Mouse (Mus musculus) stomach, embryonic 14.5 days (tissue): ENCODE measurements around the gene Acot13. TPM values are rescaled to one million over a fixed set of nuclear protein-coding genes. Genes with fewer than 3 reads are reported as not detected.

Experiments used
- ATAC-seq: fragments of 200-750 bp; cut with Nextera tagmentation; 2 replicates; pipeline ENCODE4 v1.8.0; 2017; ENCODE audit warnings: low read depth, moderate TSS enrichment; ENCODE audit not compliant: insufficient number of reproducible peaks, insufficient read depth, low FRiP score
- H3K27ac ChIP-seq: fragments of 300-500 bp; sonication (generic); 2 replicates; pipeline ENCODE4 v1.5.1; 2014; ENCODE audit warnings: mild to moderate bottlenecking, low read length, moderate library complexity, mixed read lengths
- H3K27me3 ChIP-seq: fragments of 300-500 bp; sonication (generic); 2 replicates; pipeline ENCODE4 v1.6.1; 2014; ENCODE audit warnings: low read length, control low read depth, mixed read lengths; ENCODE audit not compliant: control insufficient read depth, insufficient read depth
- H3K36me3 ChIP-seq: fragments of 300-500 bp; sonication (generic); 2 replicates; pipeline ENCODE4 v1.6.1; 2014; ENCODE audit warnings: mild to moderate bottlenecking, control low read depth, low read length, moderate library complexity, mixed read lengths; ENCODE audit not compliant: control insufficient read depth, insufficient read depth
- H3K4me1 ChIP-seq: fragments of 300-500 bp; sonication (generic); 2 replicates; pipeline ENCODE4 v1.6.1; 2014; ENCODE audit warnings: low read length, control low read depth, mixed read lengths; ENCODE audit not compliant: control insufficient read depth, insufficient read depth
- H3K4me2 ChIP-seq: fragments of 300-500 bp; sonication (generic); replicated peaks from 2 replicates; pipeline ENCODE4 v1.6.1; 2014; ENCODE audit warnings: low read depth, low read length, control low read depth
- H3K4me3 ChIP-seq: fragments of 300-500 bp; sonication (generic); 2 replicates; pipeline ENCODE4 v1.5.1; 2014; ENCODE audit warnings: low read depth, low read length, control low read depth
- H3K9ac ChIP-seq: fragments of 300-500 bp; sonication (generic); replicated peaks from 2 replicates; pipeline ENCODE4 v1.6.1; 2014; ENCODE audit warnings: low read depth, mild to moderate bottlenecking, control low read depth, low read length, moderate library complexity, mixed read lengths
- H3K9me3 ChIP-seq: fragments of 300-500 bp; sonication (generic); 2 replicates; pipeline ENCODE4 v1.6.1; 2016; ENCODE audit warnings: low read depth, low read length, control low read depth; ENCODE audit not compliant: control insufficient read depth
- WGBS: fragments of 180-500 bp; shearing (Covaris S2); extraction: QIAGEN DNeasy Blood & Tissue Kit; methylation state at CpG from one replicate; pipeline ENCODE4 v1.1.7; 2014; 5-methylcytosine and 5-hydroxymethylcytosine counted together
- polyA plus RNA-seq: library from polyadenylated mRNA; unstranded; fragments of >200 nt; fragmentation: Nextera tagmentation; extraction: Ambion mirVana; gene quantifications from 2 replicates; pipeline ENCODE4 v1.2.1, GENCODE M21; 2014

Gene Acot13
- polyA plus RNA-seq: 84.6 and 84.8 TPM in 2 replicates

DNA sequence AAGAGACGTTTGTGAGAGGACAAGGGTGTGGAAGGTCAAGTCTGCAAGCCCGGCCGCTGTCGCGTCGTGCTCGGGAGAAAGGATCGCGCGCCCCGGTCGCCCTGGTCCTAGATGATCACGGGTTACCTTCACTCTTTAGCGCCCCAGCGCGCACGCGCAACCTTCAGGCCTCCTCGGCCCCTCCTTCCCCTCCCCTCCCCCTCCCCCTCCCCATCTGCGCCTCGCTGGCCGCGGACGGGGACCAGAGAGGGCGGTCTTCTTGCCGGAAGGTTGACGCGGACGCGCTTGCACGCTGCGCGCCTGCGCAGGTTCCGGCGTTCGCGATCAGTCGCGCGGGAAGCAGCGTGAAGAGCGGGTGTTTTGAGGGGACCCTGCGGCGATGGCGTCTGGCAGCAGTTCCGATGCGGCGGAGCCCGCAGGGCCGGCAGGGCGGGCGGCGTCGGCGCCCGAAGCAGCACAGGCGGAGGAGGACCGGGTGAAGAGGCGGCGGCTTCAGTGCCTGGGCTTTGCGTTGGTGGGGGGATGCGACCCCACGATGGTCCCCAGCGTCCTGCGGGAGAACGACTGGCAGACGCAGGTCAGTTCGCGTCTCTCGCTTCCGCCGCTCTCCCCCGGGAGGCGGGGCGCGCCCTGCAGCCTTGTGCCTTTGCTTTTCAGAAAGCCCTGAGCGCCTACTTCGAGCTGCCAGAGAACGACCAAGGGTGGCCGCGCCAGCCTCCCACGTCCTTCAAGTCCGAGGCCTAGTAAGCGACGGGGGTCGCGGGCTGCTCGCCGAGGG is at the start of gene Acot13, which contains the start of gene Tdp2:
Acot13 (minus strand) TSS at position 188 of the 778 bp plus-strand sequence.
Tdp2 (plus strand) TSS at position 327 of the 778 bp plus-strand sequence.
- ATAC-seq: peak; percentile 97
- under 1% methylated on average over 87 of the region's 90 CpGs for WGBS
- peak within 1 kb of the TSS; percentile 74 for H3K4me2 ChIP-seq
- peak within 1 kb of the TSS; percentile 76 for H3K4me3 ChIP-seq
- H3K9ac ChIP-seq: peak within 1 kb of the TSS; percentile 94
- H3K9me3 ChIP-seq: no peaks in the 10 kb centered on the region
- H3K27ac ChIP-seq: peak within 1 kb of the TSS; percentile 94
- H3K4me1 ChIP-seq: peaks cover 18% of the 10 kb centered on the region
- H3K27me3 ChIP-seq: no peaks in the 10 kb centered on the region
- no peaks in the 10 kb centered on the region for H3K36me3 ChIP-seq

GRCm38 (mm10) chr13:24880704-24881103 is 49.4 kb upstream of the Acot13 start:
- no peak for ATAC-seq
- H3K4me2 ChIP-seq: no peak overlapping the region
- H3K4me1 ChIP-seq: no peaks in the 10 kb centered on the region
- no peak overlapping the region for H3K9ac ChIP-seq
- no peaks in the 10 kb centered on the region for H3K36me3 ChIP-seq
- WGBS: 97% methylated on average over 5 of the region's 5 CpGs
- no peak overlapping the region for H3K4me3 ChIP-seq
- no peak overlapping the region for H3K27ac ChIP-seq
- no peaks in the 10 kb centered on the region for H3K9me3 ChIP-seq
- no peaks in the 10 kb centered on the region for H3K27me3 ChIP-seq

DNA sequence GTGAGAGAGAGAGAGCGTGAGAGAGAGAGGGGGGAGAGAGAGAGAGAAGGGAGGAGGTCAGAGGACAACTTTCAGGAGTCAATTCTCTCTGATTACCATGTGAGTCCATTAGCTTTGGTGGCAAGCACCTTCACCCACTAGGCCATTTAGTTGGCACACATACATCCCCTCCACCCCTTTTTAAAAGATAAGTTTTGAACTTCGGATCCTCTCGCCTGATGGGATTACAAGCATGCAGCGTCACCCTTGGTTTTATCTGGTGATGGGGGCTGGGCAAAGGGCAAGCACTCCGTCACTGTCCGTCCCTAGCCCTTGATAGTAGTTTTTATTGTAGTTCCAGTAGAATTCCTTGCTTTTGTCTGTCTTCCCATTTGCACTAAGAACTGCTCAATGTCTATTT is 48.9 kb upstream of the Acot13 start:
- Histone ChIP-seq H3K36me3 (no peaks in the 10 kb centered on the region), H3K27me3 (no peaks in the 10 kb centered on the region), H3K27ac (no peak overlapping the region), H3K9ac (no peak overlapping the region), H3K9me3 (no peaks in the 10 kb centered on the region), H3K4me3 (no peak overlapping the region), H3K4me1 (no peaks in the 10 kb centered on the region), H3K4me2 (no peak overlapping the region)
- ATAC-seq: no peak
- 66% methylated on average over 6 of the region's 6 CpGs for WGBS

GRCm38 (mm10) chr13:24879359-24880040 is 48.2 kb upstream of the Acot13 start:
- no peaks in the 10 kb centered on the region for H3K4me1 ChIP-seq
- no peak for ATAC-seq
- H3K36me3 ChIP-seq: no peaks in the 10 kb centered on the region
- no peaks in the 10 kb centered on the region for H3K9me3 ChIP-seq
- H3K9ac ChIP-seq: no peak overlapping the region
- H3K27me3 ChIP-seq: no peaks in the 10 kb centered on the region
- no peak overlapping the region for H3K4me3 ChIP-seq
- H3K4me2 ChIP-seq: no peak overlapping the region
- 80% methylated on average over 15 of the region's 15 CpGs for WGBS
- no peak overlapping the region for H3K27ac ChIP-seq

DNA sequence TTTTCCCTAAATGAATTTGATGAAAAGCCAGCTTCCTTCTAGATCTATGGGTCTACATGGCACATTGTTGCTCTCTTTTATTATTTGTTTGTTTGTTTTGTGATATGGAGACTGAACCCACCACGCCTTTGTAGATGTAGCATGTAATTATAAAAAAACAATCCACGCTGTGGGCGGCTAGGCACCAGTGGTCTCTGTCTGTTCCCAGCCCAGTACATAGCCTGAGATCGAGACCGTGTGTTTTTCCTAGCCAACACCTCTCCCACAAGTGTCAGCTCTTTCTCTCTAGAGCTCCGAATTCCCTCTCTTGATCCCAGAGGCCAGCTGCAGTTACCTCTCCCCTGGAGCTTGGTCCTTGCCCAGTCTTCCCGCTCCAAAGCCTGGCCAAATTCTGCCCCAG is 36.9 kb upstream of the Acot13 start:
- Histone ChIP-seq H3K27me3 (no peaks in the 10 kb centered on the region), H3K36me3 (no peaks in the 10 kb centered on the region), H3K4me1 (no peaks in the 10 kb centered on the region), H3K9ac (no peak overlapping the region), H3K27ac (no peak overlapping the region), H3K4me2 (no peak overlapping the region), H3K4me3 (no peak overlapping the region), H3K9me3 (no peaks in the 10 kb centered on the region)
- no peak for ATAC-seq
- 89% methylated on average over 7 of the region's 7 CpGs for WGBS

- Histone ChIP-seq H3K4me2 (no peak overlapping the region), H3K27me3 (no peaks in the 10 kb centered on the region), H3K9me3 (no peaks in the 10 kb centered on the region), H3K9ac (no peak overlapping the region), H3K36me3 (no peaks in the 10 kb centered on the region), H3K4me1 (no peaks in the 10 kb centered on the region), H3K27ac (no peak overlapping the region), H3K4me3 (no peak overlapping the region)
- ATAC-seq: no peak
- 81% methylated on average over 10 of the region's 10 CpGs for WGBS
Measured at GRCm38 (mm10) chr13:24867789-24868188, 36.4 kb upstream of the Acot13 start.

- no peak overlapping the region for H3K4me2 ChIP-seq
- no peaks in the 10 kb centered on the region for H3K36me3 ChIP-seq
- no peaks in the 10 kb centered on the region for H3K27me3 ChIP-seq
- no peak overlapping the region for H3K9ac ChIP-seq
- H3K4me3 ChIP-seq: no peak overlapping the region
- no peak overlapping the region for H3K27ac ChIP-seq
- H3K9me3 ChIP-seq: no peaks in the 10 kb centered on the region
- WGBS: 39% methylated on average over 9 of the region's 9 CpGs
- H3K4me1 ChIP-seq: no peaks in the 10 kb centered on the region
- ATAC-seq: no peak
Measured at GRCm38 (mm10) chr13:24866430-24867402, 35.4 kb upstream of the Acot13 start.

GRCm38 (mm10) chr13:24862520-24862919 is 31.2 kb upstream of the Acot13 start:
- WGBS: 63% methylated on average over 7 of the region's 7 CpGs
- H3K9ac ChIP-seq: no peak overlapping the region
- H3K4me3 ChIP-seq: no peak overlapping the region
- ATAC-seq: no peak
- H3K27me3 ChIP-seq: no peaks in the 10 kb centered on the region
- no peaks in the 10 kb centered on the region for H3K9me3 ChIP-seq
- H3K4me1 ChIP-seq: no peaks in the 10 kb centered on the region
- H3K4me2 ChIP-seq: no peak overlapping the region
- H3K27ac ChIP-seq: no peak overlapping the region
- no peaks in the 10 kb centered on the region for H3K36me3 ChIP-seq
